Mouse (Mus musculus) megakaryocyte, embryonic 14.5 days (primary cell): ENCODE measurements at regions not wholly inside any gene's neighbourhood (a gene's known extent, or its start where the extent isn't known, plus 50 kb on each side); places are given as distances from the start of the nearest gene placed in this dataset.

Source experiments
- FLI1 ChIP-seq: IDR thresholded peaks from 2 replicates; pipeline ENCODE4 v1.6.1; 2012; ENCODE audit warnings: low read length, inconsistent platforms, mixed read lengths
- GATA1 ChIP-seq: IDR thresholded peaks from 3 replicates; pipeline ENCODE4 v1.6.1; 2012; ENCODE audit warnings: mixed read lengths, low read length, inconsistent platforms, borderline replicate concordance

DNA sequence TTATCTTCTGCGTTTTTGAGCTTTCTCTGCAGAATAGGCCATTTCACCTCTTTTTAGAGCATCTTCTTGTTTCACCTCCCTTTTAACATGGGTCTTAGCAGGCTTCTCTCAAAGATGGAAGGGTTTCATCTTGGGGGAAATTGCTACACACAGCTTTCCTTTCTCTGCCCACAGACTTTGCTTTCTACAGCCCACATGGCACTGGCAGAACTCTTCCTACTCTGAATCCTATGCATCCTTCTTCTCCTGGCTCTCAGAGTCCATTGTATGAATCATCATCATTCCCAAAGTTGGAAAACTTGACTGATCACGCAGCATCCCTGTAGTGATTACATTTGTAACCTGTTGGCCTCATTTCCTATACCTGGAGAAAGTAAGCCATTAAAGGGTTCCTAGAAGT is 124.6 kb upstream of the Cxcl12 start:
- TF ChIP-seq FLI1, result no peak
- no peak for TF ChIP-seq GATA1
